Mouse (Mus musculus) heart, embryonic 15.5 days (tissue): ENCODE results near the gene Itgb1bp1. TPM values are rescaled to one million over a fixed set of nuclear protein-coding genes. Genes with fewer than 3 reads are reported as not detected.

ENCODE experiments used
- ATAC-seq: fragments of 200-750 bp; cut with Nextera tagmentation; replicated peaks from 2 replicates; pipeline ENCODE4 v1.8.0; 2017; ENCODE audit warnings: low read depth, moderate TSS enrichment; ENCODE audit not compliant: insufficient number of reproducible peaks, insufficient read depth, low FRiP score
- H3K27ac ChIP-seq: fragments of 300-500 bp; sonication (generic); 2 replicates; pipeline ENCODE4 v1.5.1; 2015; ENCODE audit warnings: mild to moderate bottlenecking, inconsistent platforms
- H3K27me3 ChIP-seq: fragments of 300-500 bp; sonication (generic); 2 replicates; pipeline ENCODE4 v1.6.1; 2015; ENCODE audit warnings: inconsistent platforms
- H3K36me3 ChIP-seq: fragments of 300-500 bp; sonication (generic); 2 replicates; pipeline ENCODE4 v1.6.1; 2015; ENCODE audit warnings: mild to moderate bottlenecking, inconsistent platforms
- H3K4me1 ChIP-seq: fragments of 300-500 bp; sonication (generic); replicated peaks from 2 replicates; pipeline ENCODE4 v1.6.1; 2015; ENCODE audit warnings: inconsistent platforms
- H3K4me2 ChIP-seq: fragments of 300-500 bp; sonication (generic); 2 replicates; pipeline ENCODE4 v1.6.1; 2015; ENCODE audit warnings: inconsistent platforms, mild to moderate bottlenecking, moderate library complexity
- H3K4me3 ChIP-seq: fragments of 300-500 bp; sonication (generic); 2 replicates; pipeline ENCODE4 v1.5.1; 2015; ENCODE audit warnings: mild to moderate bottlenecking, inconsistent platforms
- H3K9ac ChIP-seq: fragments of 300-500 bp; sonication (generic); 2 replicates; pipeline ENCODE4 v1.6.1; 2015; ENCODE audit warnings: mild to moderate bottlenecking, inconsistent platforms
- H3K9me3 ChIP-seq: fragments of 300-500 bp; sonication (generic); replicated peaks from 2 replicates; pipeline ENCODE4 v1.6.1; 2016; ENCODE audit warnings: inconsistent platforms
- WGBS: fragments of 180-500 bp; shearing (Covaris S2); methylation state at CpG from one replicate; pipeline ENCODE4 v1.1.7; 2015; ENCODE audit warnings: mixed read lengths; 5-methylcytosine and 5-hydroxymethylcytosine counted together
- polyA plus RNA-seq: library from polyadenylated mRNA; unstranded; fragments of >200 nt; fragmentation: Nextera tagmentation; extraction: Ambion mirVana; gene quantifications from 2 replicates; pipeline ENCODE4 v1.2.1, GENCODE M21; 2015

Itgb1bp1 gene
- polyA plus RNA-seq, 1 experiment from 2014 or later, result 35.0 TPM

DNA sequence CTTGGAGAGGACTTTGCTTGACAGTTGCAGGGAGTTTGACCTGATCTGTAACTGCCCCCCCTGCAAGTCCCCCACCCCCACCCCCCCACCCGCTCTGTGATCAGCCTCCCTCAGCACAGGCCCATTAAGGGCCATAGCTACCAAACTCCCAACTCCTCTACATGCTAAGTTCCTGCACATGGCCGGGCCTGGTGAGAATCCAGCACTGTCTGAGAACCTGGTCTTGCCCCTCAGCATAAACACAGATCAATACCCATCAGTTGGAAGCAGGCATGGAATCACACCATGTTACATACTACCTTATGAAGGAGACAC lies 19.3 kb downstream of the Itgb1bp1 start:
- WGBS, result 77% methylated on average over 2 of the region's 2 CpGs
- Histone ChIP-seq H3K9ac (no peak overlapping the region), H3K27ac (no peak overlapping the region), H3K9me3 (no peaks in the 10 kb centered on the region), H3K4me2 (no peak overlapping the region), H3K36me3 (peaks cover 51% of the 10 kb centered on the region), H3K4me1 (peaks cover 4% of the 10 kb centered on the region), H3K4me3 (no peak overlapping the region), H3K27me3 (no peaks in the 10 kb centered on the region)
- ATAC-seq, result no peak

DNA sequence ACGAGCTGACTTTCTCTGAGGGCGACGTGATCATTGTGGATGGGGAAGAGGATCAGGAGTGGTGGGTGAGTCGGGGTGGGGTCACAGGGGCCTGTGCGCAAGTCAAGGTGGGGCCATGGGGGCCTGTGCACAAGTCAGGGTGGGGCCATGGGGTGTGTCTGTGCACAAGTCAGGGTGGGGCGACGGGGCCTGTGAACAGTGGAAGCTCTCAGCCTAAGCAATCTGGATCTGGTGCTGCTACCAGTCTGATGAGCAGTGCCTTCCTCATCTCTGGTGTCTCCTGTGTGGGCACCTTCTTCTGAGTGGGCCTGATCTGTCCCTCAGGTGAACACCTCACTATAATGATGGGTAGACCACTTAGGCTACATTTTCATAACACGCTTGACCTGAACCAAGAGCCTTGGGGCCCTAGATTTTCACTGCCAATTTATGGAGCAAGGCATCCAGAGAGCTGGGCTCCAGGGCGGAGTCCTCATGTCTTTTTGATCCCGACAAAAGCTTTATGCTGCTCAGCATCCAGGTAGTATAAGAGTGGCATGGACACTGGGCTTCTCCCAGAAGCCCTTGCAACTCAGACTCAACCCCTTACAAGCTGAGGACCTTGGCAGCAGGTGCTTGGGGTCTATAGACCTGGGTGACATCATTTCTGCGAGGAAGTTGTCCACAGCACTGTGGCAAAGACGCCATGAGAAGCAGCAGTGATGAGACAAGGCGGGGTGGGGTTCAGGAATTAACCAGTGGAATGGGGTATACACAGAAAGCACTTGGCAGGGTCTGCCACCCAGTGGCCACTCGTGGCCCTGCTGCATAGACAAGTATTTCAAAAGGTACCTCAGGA lies 19.9 kb downstream of the Itgb1bp1 start:
- Histone ChIP-seq H3K9me3 (no peaks in the 10 kb centered on the region), H3K36me3 (peaks cover 45% of the 10 kb centered on the region), H3K4me2 (no peak overlapping the region), H3K9ac (no peak overlapping the region), H3K27ac (no peak overlapping the region), H3K4me3 (no peak overlapping the region), H3K4me1 (peaks cover 4% of the 10 kb centered on the region), H3K27me3 (no peaks in the 10 kb centered on the region)
- WGBS, result 74% methylated on average over 14 of the region's 14 CpGs
- no peak; the same call in 1 of the 2 replicates for ATAC-seq

- 87% methylated on average over 4 of the region's 4 CpGs for WGBS
- Histone ChIP-seq H3K4me1 (peaks cover 4% of the 10 kb centered on the region), H3K9ac (no peak overlapping the region)
Measured at GRCm38 (mm10) chr12:21265501-21265900, 20.6 kb downstream of the Itgb1bp1 start.

GRCm38 (mm10) chr12:21264970-21265369 lies 21.1 kb downstream of the Itgb1bp1 start:
- WGBS, result 86% methylated on average over 3 of the region's 3 CpGs
- Histone ChIP-seq H3K9ac (no peak overlapping the region), H3K4me3 (no peak overlapping the region), H3K27ac (peak overlapping the region; percentile 71), H3K4me2 (no peak overlapping the region), H3K4me1 (peaks cover 4% of the 10 kb centered on the region), H3K9me3 (no peaks in the 10 kb centered on the region), H3K36me3 (peaks cover 33% of the 10 kb centered on the region), H3K27me3 (no peaks in the 10 kb centered on the region)
- no peak for ATAC-seq

More at GRCm38 (mm10) chr12:21265501-21265900, 20.6 kb downstream of the Itgb1bp1 start:
- H3K9me3 ChIP-seq, result no peaks in the 10 kb centered on the region
- no peak overlapping the region for H3K4me2 ChIP-seq
- H3K4me3 ChIP-seq, result no peak overlapping the region
- no peak overlapping the region for H3K27ac ChIP-seq
- no peaks in the 10 kb centered on the region for H3K27me3 ChIP-seq
- no peak for ATAC-seq
- peaks cover 38% of the 10 kb centered on the region for H3K36me3 ChIP-seq

DNA sequence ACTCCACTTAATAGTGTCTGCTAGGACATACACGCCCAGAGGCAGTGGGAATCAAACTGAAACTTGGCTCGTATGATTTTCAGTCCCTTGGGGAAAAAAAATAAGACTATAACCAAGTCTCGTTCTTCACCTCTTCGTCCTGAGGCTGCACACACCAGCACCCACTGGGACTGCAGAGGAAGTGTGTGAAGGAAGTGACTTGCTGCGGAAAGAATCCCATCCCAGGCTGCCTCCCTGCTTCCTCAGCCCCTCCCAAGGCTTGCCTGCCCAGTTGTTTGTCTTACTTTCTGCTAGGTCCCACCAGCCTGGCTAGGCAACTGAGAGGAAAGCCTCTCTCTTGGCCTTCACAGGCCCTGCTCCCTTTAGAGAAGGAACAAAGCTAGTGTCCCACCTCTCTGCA lies 21.8 kb downstream of the Itgb1bp1 start:
- H3K27me3 ChIP-seq, result no peaks in the 10 kb centered on the region
- H3K9me3 ChIP-seq, result no peaks in the 10 kb centered on the region
- peak overlapping the region; percentile 71 for H3K27ac ChIP-seq
- H3K4me3 ChIP-seq, result no peak overlapping the region
- H3K36me3 ChIP-seq, result peaks cover 33% of the 10 kb centered on the region
- H3K4me2 ChIP-seq, result no peak overlapping the region
- H3K9ac ChIP-seq, result no peak overlapping the region
- peaks cover 4% of the 10 kb centered on the region for H3K4me1 ChIP-seq
- peak; percentile 73 for ATAC-seq
- WGBS, result 60% methylated on average over 5 of the region's 5 CpGs

DNA sequence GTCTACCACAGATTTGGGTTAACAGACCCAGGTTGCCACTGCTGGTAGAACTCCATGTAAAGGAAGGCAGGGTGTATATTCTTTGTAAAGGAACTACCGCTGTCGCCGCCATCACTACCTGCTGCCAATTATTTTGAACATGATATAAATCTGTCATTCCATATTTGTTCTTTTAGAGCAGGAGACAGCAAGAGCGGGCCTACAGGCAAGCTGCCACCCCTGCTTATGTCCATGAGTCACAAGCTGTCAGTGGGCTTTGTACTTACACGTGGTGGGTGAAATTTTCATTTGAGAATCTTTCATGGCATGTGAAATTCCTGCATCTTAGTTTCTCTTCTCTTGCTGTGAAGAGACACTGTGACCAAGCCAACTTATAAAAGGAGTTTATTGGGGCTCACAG lies 22.8 kb downstream of the Itgb1bp1 start:
- no peaks in the 10 kb centered on the region for H3K9me3 ChIP-seq
- H3K4me2 ChIP-seq, result no peak overlapping the region
- H3K4me3 ChIP-seq, result no peak overlapping the region
- peaks cover 4% of the 10 kb centered on the region for H3K4me1 ChIP-seq
- ATAC-seq, result no peak
- 95% methylated on average over 5 of the region's 5 CpGs for WGBS
- H3K36me3 ChIP-seq, result peaks cover 31% of the 10 kb centered on the region
- peak overlapping the region; percentile 71 for H3K27ac ChIP-seq
- H3K9ac ChIP-seq, result no peak overlapping the region
- H3K27me3 ChIP-seq, result no peaks in the 10 kb centered on the region

DNA sequence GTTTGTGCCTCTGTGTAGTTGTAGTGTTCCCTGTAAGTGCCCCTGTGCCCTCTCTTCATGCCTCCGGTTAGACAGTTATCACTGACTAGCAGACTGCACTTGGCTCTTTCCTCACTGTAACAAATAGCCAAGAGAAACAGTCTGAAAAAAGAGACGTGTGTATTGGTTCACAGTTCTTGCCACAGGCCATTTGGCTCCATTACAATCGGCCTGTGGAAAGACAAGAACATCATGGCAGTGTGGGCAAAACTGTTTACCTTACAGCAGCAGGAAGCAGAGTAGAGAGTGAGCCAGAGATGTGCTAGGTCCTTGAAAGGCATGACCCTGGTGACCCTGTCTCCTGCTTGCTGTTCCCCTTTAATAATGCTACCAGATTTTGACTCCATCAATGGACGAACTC lies 24.6 kb downstream of the Itgb1bp1 start:
- H3K27ac ChIP-seq, result no peak overlapping the region

GRCm38 (mm10) chr12:21260494-21261256 lies 25.4 kb downstream of the Itgb1bp1 start:
- H3K4me3 ChIP-seq, result no peak overlapping the region
- WGBS, result 87% methylated on average over 6 of the region's 6 CpGs
- peaks cover 30% of the 10 kb centered on the region for H3K36me3 ChIP-seq
- H3K9ac ChIP-seq, result no peak overlapping the region
- ATAC-seq, result no peak
- no peak overlapping the region for H3K4me2 ChIP-seq
- H3K27me3 ChIP-seq, result no peaks in the 10 kb centered on the region
- peaks cover 4% of the 10 kb centered on the region for H3K4me1 ChIP-seq
- H3K27ac ChIP-seq, result no peak overlapping the region
- no peaks in the 10 kb centered on the region for H3K9me3 ChIP-seq

More for the DNA sequence above, 24.6 kb downstream of the Itgb1bp1 start:
- H3K4me1 ChIP-seq, result peaks cover 4% of the 10 kb centered on the region
- no peaks in the 10 kb centered on the region for H3K9me3 ChIP-seq
- H3K4me2 ChIP-seq, result no peak overlapping the region
- no peak; the same call in 1 of the 2 replicates for ATAC-seq
- no peaks in the 10 kb centered on the region for H3K27me3 ChIP-seq
- no peak overlapping the region for H3K4me3 ChIP-seq
- 74% methylated on average over 4 of the region's 4 CpGs for WGBS
- peaks cover 29% of the 10 kb centered on the region for H3K36me3 ChIP-seq
- H3K9ac ChIP-seq, result no peak overlapping the region

GRCm38 (mm10) chr12:21247711-21248392 lies 38.2 kb downstream of the Itgb1bp1 start:
- H3K27ac ChIP-seq, result no peak overlapping the region
- no peak overlapping the region for H3K9ac ChIP-seq
- whole genome bisulfite sequencing, result 63% methylated on average over 7 of the region's 7 CpGs
- peaks cover 30% of the 10 kb centered on the region for H3K36me3 ChIP-seq
- no peak for ATAC-seq
- H3K4me3 ChIP-seq, result no peak overlapping the region
- no peaks in the 10 kb centered on the region for H3K4me1 ChIP-seq
- no peak overlapping the region for H3K4me2 ChIP-seq
- no peaks in the 10 kb centered on the region for H3K27me3 ChIP-seq
- H3K9me3 ChIP-seq, result no peaks in the 10 kb centered on the region

DNA sequence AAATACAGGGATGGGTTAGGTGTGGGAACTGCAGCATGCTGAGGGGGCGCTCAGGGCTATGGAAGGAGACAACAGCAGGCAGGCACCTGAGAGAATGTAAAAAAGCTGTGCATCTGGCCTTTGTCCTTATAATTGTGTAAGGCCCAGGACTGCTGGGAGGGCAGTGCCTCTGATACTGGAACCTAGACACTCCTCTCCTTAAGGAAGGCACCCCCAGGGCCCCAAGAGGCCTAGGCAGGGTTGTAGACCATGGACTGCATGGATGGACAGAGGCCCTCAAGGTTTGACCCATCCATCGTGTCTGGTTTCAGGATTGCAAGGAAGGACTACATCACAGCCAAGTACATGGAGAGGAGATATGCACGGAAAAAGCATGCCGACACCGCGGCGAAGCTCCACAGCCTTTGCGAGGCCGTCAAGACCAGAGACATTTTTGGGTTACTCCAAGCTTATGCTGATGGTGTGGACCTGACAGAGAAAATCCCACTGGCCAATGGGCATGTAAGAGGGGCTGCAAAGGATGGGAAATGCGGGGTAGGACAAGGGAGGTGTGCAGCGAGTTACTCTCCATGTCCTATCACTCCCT lies 41.6 kb downstream of the Itgb1bp1 start:
- Histone ChIP-seq H3K9ac (no peak overlapping the region), H3K4me2 (no peak overlapping the region), H3K4me1 (no peaks in the 10 kb centered on the region), H3K9me3 (no peaks in the 10 kb centered on the region), H3K27ac (no peak overlapping the region), H3K4me3 (no peak overlapping the region), H3K36me3 (peaks cover 12% of the 10 kb centered on the region), H3K27me3 (no peaks in the 10 kb centered on the region)
- WGBS, result 91% methylated on average over 11 of the region's 11 CpGs
- ATAC-seq, result no peak

DNA sequence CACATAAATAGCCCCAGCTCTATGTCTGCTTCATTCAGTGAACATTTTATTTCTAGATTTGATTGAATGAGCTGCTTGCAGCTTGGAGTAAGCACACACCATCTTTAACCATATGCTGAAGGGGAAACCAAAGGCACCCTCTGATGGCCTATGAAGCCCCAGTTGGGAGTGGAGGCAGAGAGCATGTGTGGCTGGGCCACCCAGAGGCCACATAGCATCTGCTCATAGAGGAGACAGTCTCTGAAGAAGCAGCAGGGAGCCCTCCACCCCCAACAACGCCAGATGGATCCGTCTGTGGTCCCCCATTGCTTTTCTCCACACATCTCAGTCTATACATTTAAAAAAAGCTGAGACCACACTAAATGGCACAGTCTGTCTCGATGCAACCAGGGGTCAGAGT lies 44.1 kb downstream of the Itgb1bp1 start:
- H3K36me3 ChIP-seq, result peaks cover 17% of the 10 kb centered on the region

More for the DNA sequence above, 44.1 kb downstream of the Itgb1bp1 start:
- Histone ChIP-seq H3K4me2 (no peak overlapping the region), H3K4me3 (no peak overlapping the region), H3K9ac (no peak overlapping the region), H3K27ac (no peak overlapping the region), H3K4me1 (no peaks in the 10 kb centered on the region), H3K27me3 (no peaks in the 10 kb centered on the region), H3K9me3 (no peaks in the 10 kb centered on the region)
- no peak for ATAC-seq
- 84% methylated on average over 3 of the region's 3 CpGs for WGBS
